Mouse (Mus musculus) CH12.LX (cell line): ENCODE data around the gene Foxred1. TPM values are rescaled to one million over a fixed set of nuclear protein-coding genes. Genes with fewer than 3 reads are reported as not detected.

Source experiments
- DNase-seq: peaks from one replicate; pipeline ENCODE4 v3.0.0-alpha.2; 2013; ENCODE audit errors: extremely low read depth
- H3K27ac ChIP-seq: 2 replicates; pipeline ENCODE4 v1.5.1; 2012; ENCODE audit warnings: low read depth, mild to moderate bottlenecking, control low read depth, moderate library complexity; ENCODE audit not compliant: insufficient read depth
- H3K27me3 ChIP-seq: replicated peaks from 2 replicates; pipeline ENCODE3; 2012; ENCODE audit warnings: inconsistent platforms
- H3K36me3 ChIP-seq, 2 experiments: replicated peaks in 1 of 2; 2 replicates each; pipeline versions ENCODE3 to v1.6.1; 2012; ENCODE audit warnings: inconsistent platforms in 1 of 2, low read length in 1 of 2, mild to moderate bottlenecking in 1 of 2, mixed read lengths in 1 of 2, moderate library complexity in 1 of 2; ENCODE audit not compliant: control insufficient read depth in 1 of 2, insufficient read depth in 1 of 2
- H3K4me1 ChIP-seq, 2 experiments: 2 replicates each; pipeline ENCODE4 v1.6.1; 2012; ENCODE audit warnings: inconsistent platforms in 1 of 2, moderate library complexity in 1 of 2; ENCODE audit not compliant: insufficient read depth in 2 of 2, control insufficient read depth in 1 of 2
- H3K4me2 ChIP-seq: 2 replicates; pipeline ENCODE4 v1.6.1; 2012; ENCODE audit warnings: low read depth, mild to moderate bottlenecking, control low read depth; ENCODE audit not compliant: poor library complexity, insufficient read depth, severe bottlenecking
- H3K4me3 ChIP-seq, 3 experiments: fragments of 150-350 bp in 1 of 3; sonication (generic) in 1 of 3; replicated peaks in 1 of 3; 2 replicates each; pipeline versions ENCODE3 to v1.5.1; 2011 to 2012; ENCODE audit warnings: low read depth in 2 of 3, low read length in 2 of 3, mild to moderate bottlenecking in 2 of 3, moderate library complexity in 2 of 3, control low read depth in 1 of 3, improper control_type of control experiment in 1 of 3, inconsistent platforms in 1 of 3, mixed read lengths in 1 of 3; ENCODE audit not compliant: poor library complexity in 1 of 3
- H3K79me2 ChIP-seq: replicated peaks from 2 replicates; pipeline ENCODE4 v1.6.1; 2012; ENCODE audit warnings: mild to moderate bottlenecking, moderate library complexity; ENCODE audit not compliant: control insufficient read depth, poor library complexity, insufficient read depth, severe bottlenecking; ENCODE audit errors: extremely low read depth
- H3K9ac ChIP-seq: 2 replicates; pipeline ENCODE4 v1.6.1; 2012; ENCODE audit warnings: low read depth, mild to moderate bottlenecking, control low read depth, moderate library complexity; ENCODE audit not compliant: insufficient read depth
- H3K9me3 ChIP-seq: replicated peaks from 2 replicates; pipeline ENCODE3; 2012; ENCODE audit warnings: low read length, inconsistent platforms, mixed read lengths
- CHD1 ChIP-seq: IDR thresholded peaks from 2 replicates; pipeline ENCODE4 v1.6.1; 2012; ENCODE audit warnings: low read depth, low read length, improper control_type of control experiment, inconsistent platforms
- CTCF ChIP-seq, 2 experiments: IDR thresholded peaks in 1 of 2; conservative IDR thresholded peaks in 1 of 2; 2 replicates each; pipeline ENCODE4 v1.5.1; 2011 to 2012; ENCODE audit warnings: low read depth in 2 of 2, low read length in 2 of 2, improper control_type of control experiment in 1 of 2, inconsistent platforms in 1 of 2, mild to moderate bottlenecking in 1 of 2, moderate library complexity in 1 of 2
- E2F4 ChIP-seq: IDR thresholded peaks from 2 replicates; pipeline ENCODE4 v1.6.1; 2011; ENCODE audit warnings: low read depth, low read length, improper control_type of control experiment; ENCODE audit not compliant: insufficient replicate concordance
- ETS1 ChIP-seq: conservative IDR thresholded peaks from 2 replicates; pipeline ENCODE4 v1.6.1; 2012; ENCODE audit warnings: low read depth, mild to moderate bottlenecking, inconsistent platforms, low read length, improper control_type of control experiment, moderate library complexity
- HCFC1 ChIP-seq: IDR thresholded peaks from 2 replicates; pipeline ENCODE4 v1.6.1; 2012; ENCODE audit warnings: low read depth, mild to moderate bottlenecking, inconsistent platforms, low read length, improper control_type of control experiment
- IRF4 ChIP-seq: IDR thresholded peaks from 2 replicates; pipeline ENCODE4 v1.6.1; 2014; ENCODE audit warnings: low read depth, mild to moderate bottlenecking, inconsistent platforms, low read length, improper control_type of control experiment
- KAT2A ChIP-seq: IDR thresholded peaks from 2 replicates; pipeline ENCODE4 v1.6.1; 2012; ENCODE audit warnings: low read length, improper control_type of control experiment, inconsistent platforms; ENCODE audit not compliant: insufficient replicate concordance
- MAFK ChIP-seq: IDR thresholded peaks from 2 replicates; pipeline ENCODE4 v1.6.1; 2011; ENCODE audit warnings: low read length, improper control_type of control experiment; ENCODE audit not compliant: insufficient replicate concordance
- MAX ChIP-seq: IDR thresholded peaks from 2 replicates; pipeline ENCODE4 v1.6.1; 2011; ENCODE audit warnings: low read length, improper control_type of control experiment
- MAZ ChIP-seq: IDR thresholded peaks from 2 replicates; pipeline ENCODE4 v1.6.1; 2012; ENCODE audit warnings: low read depth, mild to moderate bottlenecking, inconsistent platforms, low read length, improper control_type of control experiment, moderate library complexity
- MYC ChIP-seq: IDR thresholded peaks from 2 replicates; pipeline ENCODE4 v1.6.1; 2011; ENCODE audit warnings: low read depth, mild to moderate bottlenecking, improper control_type of control experiment, low read length
- PAX5 ChIP-seq: IDR thresholded peaks from 2 replicates; pipeline ENCODE4 v1.6.1; 2012; ENCODE audit warnings: low read length, inconsistent platforms, mixed read lengths
- POLR2A ChIP-seq: IDR thresholded peaks from 2 replicates; pipeline ENCODE4 v1.6.1; 2011; ENCODE audit warnings: low read depth, mild to moderate bottlenecking, improper control_type of control experiment, low read length
- POLR2AphosphoS2 ChIP-seq: IDR thresholded peaks from 2 replicates; pipeline ENCODE4 v1.6.1; 2011; ENCODE audit warnings: low read depth, low read length, improper control_type of control experiment
- SIN3A ChIP-seq: IDR thresholded peaks from 2 replicates; pipeline ENCODE4 v1.6.1; 2012; ENCODE audit warnings: low read length, improper control_type of control experiment, inconsistent platforms
- SMC3 ChIP-seq: IDR thresholded peaks from 2 replicates; pipeline ENCODE4 v1.6.1; 2011; ENCODE audit warnings: low read depth, low read length, improper control_type of control experiment
- USF1 ChIP-seq: IDR thresholded peaks from 2 replicates; pipeline ENCODE4 v1.6.1; 2014; ENCODE audit warnings: low read depth, mild to moderate bottlenecking, inconsistent platforms, low read length, improper control_type of control experiment
- USF2 ChIP-seq: conservative IDR thresholded peaks from 2 replicates; pipeline ENCODE4 v1.6.1; 2011; ENCODE audit warnings: low read depth, low read length, improper control_type of control experiment
- ZC3H11A ChIP-seq: IDR thresholded peaks from 2 replicates; pipeline ENCODE4 v1.6.1; 2012; ENCODE audit warnings: low read depth, mild to moderate bottlenecking, inconsistent platforms, low read length, improper control_type of control experiment
- ZMIZ1 ChIP-seq: IDR thresholded peaks from 2 replicates; pipeline ENCODE4 v1.6.1; 2012; ENCODE audit warnings: low read depth, mild to moderate bottlenecking, inconsistent platforms, low read length, improper control_type of control experiment
- ZNF384 ChIP-seq: IDR thresholded peaks from 2 replicates; pipeline ENCODE4 v1.6.1; 2012; ENCODE audit warnings: low read depth, low read length, improper control_type of control experiment, inconsistent platforms
- dilution Hi-C: fragments of 300-500 bp; cut with MboI; formaldehyde crosslinking; loops from 2 replicates; pipeline ENCODE4 v1.14.3; 2020; ENCODE audit warnings: low sequenced_read_pairs; ENCODE audit not compliant: extremely low pct_unique_long_range_greater_than_20kb, extremely low pct_ligation_motif_present
- in situ Hi-C: fragments of 300-500 bp; cut with MboI; formaldehyde crosslinking; loops from 3 replicates; pipeline ENCODE4 v1.14.3; 2019; ENCODE audit warnings: low sequenced_read_pairs, low pct_ligation_motif_present, low pct_unique_long_range_greater_than_20kb, mixed read lengths
- polyA plus RNA-seq: library from polyadenylated mRNA; unstranded; fragments of >175 nt; gene quantifications from 2 replicates; pipeline ENCODE4 v1.2.1, GENCODE M21; 2012; ENCODE audit warnings: low read depth; ENCODE audit not compliant: insufficient read length
- total RNA-seq, 2 experiments: library from RNA; depleted of rRNA; stranded (reverse); fragments of 300-350 nt in 1 of 2; fragments of >200 nt in 1 of 2; gene quantifications; 2 replicates each; pipeline ENCODE4 v1.2.3; 2012 to 2014

Gene Foxred1
- total and polyA plus RNA-seq, 3 experiments, result 31.1 to 69.1 (median 40.3) TPM

- H3K9ac ChIP-seq, result 0 out of 2 replicates have a peak overlapping the region, but pooled peaks have one; percentile 83
- peak overlapping the region; percentile 35 for H3K4me2 ChIP-seq
- H3K9me3 ChIP-seq, result no peaks in the 10 kb centered on the region
- dilution Hi-C loops, result no loop called here
- peaks cover 22% of the 10 kb centered on the region for H3K79me2 ChIP-seq
- no peak for DNase-seq
- H3K4me3 ChIP-seq, result peak overlapping the region in 1 of 3 experiments; percentile 86
- no peak for TF ChIP-seq MYC
- TF ChIP-seq MAZ, result no peak
- TF ChIP-seq IRF4, result no peak
- no peak for TF ChIP-seq ZC3H11A
- no peak for TF ChIP-seq POLR2AphosphoS2
- TF ChIP-seq CHD1, result no peak
- no peak for TF ChIP-seq MAX
- no peak for TF ChIP-seq USF2
- TF ChIP-seq KAT2A, result no peak
- TF ChIP-seq ETS1, result no peak
- no peak for TF ChIP-seq HCFC1
- TF ChIP-seq SIN3A, result no peak
- TF ChIP-seq USF1, result no peak
- no peak for TF ChIP-seq ZNF384
- TF ChIP-seq, all 38 proteins: peak for 0
- peaks cover 0 to 35% of the 10 kb centered on the region in 2 experiments; a peak in 2 of 4 replicates for H3K4me1 ChIP-seq
- peaks cover 6 to 31% of the 10 kb centered on the region in 2 experiments for H3K36me3 ChIP-seq
- no peaks in the 10 kb centered on the region for H3K27me3 ChIP-seq
- H3K27ac ChIP-seq, result no peak overlapping the region
- in situ Hi-C loops, result no loop called here
These were observed 13.2 kb downstream of the Foxred1 start for GRCm38 (mm10) chr9:35197625-35198024.

GRCm38 (mm10) chr9:35194048-35194447 is 16.8 kb downstream of the Foxred1 start:
- Histone ChIP-seq H3K4me1 (peaks cover 0 to 21% of the 10 kb centered on the region in 2 experiments; a peak in 2 of 4 replicates), H3K4me2 (no peak overlapping the region), H3K36me3 (peaks cover 27 to 63% of the 10 kb centered on the region in 2 experiments), H3K9me3 (no peaks in the 10 kb centered on the region), H3K27ac (no peak overlapping the region), H3K9ac (no peak overlapping the region), H3K4me3 (no peak overlapping the region), H3K27me3 (no peaks in the 10 kb centered on the region), H3K79me2 (peaks cover 22% of the 10 kb centered on the region)
- dilution Hi-C loops, result no loop called here
- in situ Hi-C loops, result no loop called here
- DNase-seq, result no peak
- TF ChIP-seq PAX5, result no peak
- no peak for TF ChIP-seq CTCF (conservative IDR thresholded peaks at IDR 0.05 in 1 of 2, IDR thresholded peaks at IDR 0.05 in 1 of 2; ENCODE audit: low read depth in 2 of 2, low read length in 2 of 2)
- no peak for TF ChIP-seq MYC
- TF ChIP-seq POLR2A, result no peak
- no peak for TF ChIP-seq ZMIZ1
- TF ChIP-seq E2F4, result no peak
- TF ChIP-seq MAFK, result no peak
- TF ChIP-seq SMC3, result no peak
